Mouse (Mus musculus): ENCODE results near the gene Scn4b.

DNA sequence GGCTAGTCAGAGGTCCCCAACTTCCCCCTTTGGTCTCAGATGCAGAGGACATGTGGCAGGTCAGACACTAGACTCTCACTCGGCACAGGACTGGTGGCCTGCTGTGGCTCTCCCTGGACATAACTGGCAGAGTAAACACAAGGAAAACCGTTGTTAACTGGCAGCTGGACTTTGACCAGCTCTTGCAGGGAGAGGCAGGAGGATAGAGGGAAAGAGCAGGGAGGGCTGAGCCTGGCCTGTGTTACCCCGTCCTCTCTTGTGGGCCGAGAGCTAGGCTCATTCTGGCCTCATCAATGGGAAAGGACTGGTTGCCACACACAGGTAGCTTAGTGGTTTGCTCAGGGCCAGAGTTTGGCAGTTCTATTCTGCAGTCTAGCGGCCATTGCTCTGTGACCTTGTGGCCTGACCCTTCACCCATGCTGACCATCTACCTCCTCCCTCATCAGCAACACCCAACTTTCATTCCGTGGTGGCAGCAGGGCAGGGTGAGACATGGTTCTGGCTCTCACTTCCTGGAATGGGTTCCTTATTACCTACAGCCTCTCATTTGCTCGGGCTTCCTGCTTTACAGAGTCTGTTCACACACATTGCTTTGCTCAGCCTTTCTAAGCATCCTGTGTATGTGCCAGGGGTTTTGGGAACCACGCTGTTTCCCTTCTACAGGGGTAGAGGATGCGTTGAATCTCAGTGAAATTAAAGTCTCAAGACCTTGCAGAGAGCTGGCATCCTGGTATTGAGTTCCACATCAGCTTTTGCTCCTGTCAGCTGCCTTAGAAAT lies 64.0 kb downstream of the Scn4b start:
- TF ChIP-seq CTCF (IDR thresholded peaks at IDR 0.05; ENCODE audit: control insufficient read depth, insufficient read depth, insufficient replicate concordance, low read depth, low read length) (no peak), POLR2A (IDR thresholded peaks at IDR 0.05; ENCODE audit: control insufficient read depth, low read depth, low read length) (no peak)
